Mouse (Mus musculus) kidney, postnatal 25 days (tissue): ENCODE results near the gene Ciao2a.

Source experiments
- DNase-seq, 2 experiments: peaks; one replicate each; pipeline ENCODE4 v3.0.0; 2021; ENCODE audit warnings: mixed read lengths in 2 of 2

Gene Ciao2a

GRCm38 (mm10) chr9:66120945-66121344 is 5.5 kb upstream of the Ciao2a start:
- no peak for DNase-seq

GRCm38 (mm10) chr9:66121421-66121820 is 5.0 kb upstream of the Ciao2a start:
- no peak for DNase-seq

GRCm38 (mm10) chr9:66123648-66124047 is 2.8 kb upstream of the Ciao2a start:
- DNase-seq: no peak

- peak; percentile 28 to 54 for DNase-seq
Observed at GRCm38 (mm10) chr9:66124111-66124531, 2.3 kb upstream of the Ciao2a start.

GRCm38 (mm10) chr9:66124681-66125542 is 1.5 kb upstream of the Ciao2a start:
- DNase-seq: peak; percentile 98 to 99

- DNase-seq: no peak
Observed at GRCm38 (mm10) chr9:66125543-66126455, 612 bp upstream of the Ciao2a start.

GRCm38 (mm10) chr9:66127193-66127546 is 759 bp downstream of the Ciao2a start:
- DNase-seq: no peak

- no peak for DNase-seq
Observed at GRCm38 (mm10) chr9:66127884-66128283, 1.5 kb downstream of the Ciao2a start.

GRCm38 (mm10) chr9:66131466-66131865 is 5.1 kb downstream of the Ciao2a start:
- no peak for DNase-seq

- peak in 1 of 2 experiments; percentile 27 for DNase-seq
Observed at GRCm38 (mm10) chr9:66135967-66136366, 9.6 kb downstream of the Ciao2a start.

GRCm38 (mm10) chr9:66138193-66138592 is 11.8 kb downstream of the Ciao2a start:
- no peak for DNase-seq

GRCm38 (mm10) chr9:66142265-66142664 is 15.9 kb downstream of the Ciao2a start:
- DNase-seq: no peak

GRCm38 (mm10) chr9:66144248-66144647 is 17.8 kb downstream of the Ciao2a start:
- peak; percentile 62 to 76 for DNase-seq

GRCm38 (mm10) chr9:66146141-66146540 is 19.7 kb downstream of the Ciao2a start:
- DNase-seq: no peak

- DNase-seq: no peak
Observed at GRCm38 (mm10) chr9:66152011-66152410, 25.6 kb downstream of the Ciao2a start.

GRCm38 (mm10) chr9:66153594-66153993 is 27.2 kb downstream of the Ciao2a start:
- DNase-seq: no peak

GRCm38 (mm10) chr9:66154013-66154412 is 27.6 kb downstream of the Ciao2a start:
- no peak for DNase-seq

GRCm38 (mm10) chr9:66155534-66155933 is 29.1 kb downstream of the Ciao2a start:
- DNase-seq: no peak

GRCm38 (mm10) chr9:66157958-66158830 is 31.8 kb downstream of the Ciao2a start, which contains the start of gene Dapk2:
Dapk2 (plus strand) TSS chr9:66158223.
- peak; percentile 88 to 91 for DNase-seq

GRCm38 (mm10) chr9:66158885-66159430 is 32.5 kb downstream of the Ciao2a start:
- DNase-seq: no peak

GRCm38 (mm10) chr9:66160155-66160554 is 33.7 kb downstream of the Ciao2a start:
- DNase-seq: no peak

GRCm38 (mm10) chr9:66162995-66163394 is 36.6 kb downstream of the Ciao2a start:
- no peak for DNase-seq
